Mouse (Mus musculus) CD4-positive helper T cell, adult 2 months (primary cell): ENCODE data around the gene Tmem171.

Experiments
- DNase-seq: peaks from one replicate; pipeline ENCODE4 v3.0.0-alpha.2; 2012; ENCODE audit warnings: low read depth, missing footprints, low spot score

Tmem171 gene

GRCm38 (mm10) chr13:98647775-98648568 lies 46.7 kb downstream of the Tmem171 start:
- DNase-seq = no peak

- no peak for DNase-seq
These were observed 56.0 kb downstream of the Tmem171 start for GRCm38 (mm10) chr13:98638507-98639166.

GRCm38 (mm10) chr13:98637145-98637544 lies 57.5 kb downstream of the Tmem171 start, which contains the start of gene Tmem174:
TSS of gene Tmem174 (minus strand) at chr13:98637410.
- no peak for DNase-seq

- no peak for DNase-seq
These were observed 58.1 kb downstream of the Tmem171 start for GRCm38 (mm10) chr13:98636571-98636970.
